Mouse (Mus musculus): ENCODE measurements at regions not wholly inside any gene's neighbourhood (a gene's known extent, or its start where the extent isn't known, plus 50 kb on each side); places are given as distances from the start of the nearest gene placed in this dataset.

GRCm38 (mm10) chr7:136088785-136089184 is 372.6 kb upstream of the Mki67 start:
- no peak for DNase-seq (ENCODE audit: low read depth, low spot score)

GRCm38 (mm10) chr7:136094681-136095360 is 378.7 kb upstream of the Mki67 start:
- DNase-seq (ENCODE audit: low read depth, low spot score) = no peak

GRCm38 (mm10) chr7:136104021-136104420 is 387.9 kb upstream of the Mki67 start:
- DNase-seq (ENCODE audit: low read depth, low spot score) = no peak

GRCm38 (mm10) chr7:136112163-136112562 is 396.0 kb upstream of the Mki67 start:
- DNase-seq (ENCODE audit: low read depth, low spot score) = no peak

GRCm38 (mm10) chr7:136120930-136121329 is 404.8 kb upstream of the Mki67 start:
- DNase-seq (ENCODE audit: low read depth, low spot score) = peak; percentile 70

- DNase-seq (ENCODE audit: low read depth, low spot score) = peak; percentile 43
Observed at GRCm38 (mm10) chr7:136121406-136121805, 405.2 kb upstream of the Mki67 start.

- no peak for DNase-seq (ENCODE audit: low read depth, low spot score)
Observed at GRCm38 (mm10) chr7:136124786-136125185, 408.6 kb upstream of the Mki67 start.

- DNase-seq (ENCODE audit: low read depth, low spot score) = no peak
Observed at GRCm38 (mm10) chr7:136126393-136126792, 410.2 kb upstream of the Mki67 start.

GRCm38 (mm10) chr7:136127576-136127975 is 411.4 kb upstream of the Mki67 start:
- no peak for DNase-seq (ENCODE audit: low read depth, low spot score)

- DNase-seq (ENCODE audit: low read depth, low spot score) = no peak
Observed at GRCm38 (mm10) chr7:136129721-136130123, 413.6 kb upstream of the Mki67 start.

GRCm38 (mm10) chr7:136130666-136131239 is 414.6 kb upstream of the Mki67 start:
- no peak for DNase-seq (ENCODE audit: low read depth, low spot score)

- DNase-seq (ENCODE audit: low read depth, low spot score) = no peak
Observed at GRCm38 (mm10) chr7:136132976-136133375, 416.8 kb upstream of the Mki67 start.

- DNase-seq (ENCODE audit: low read depth, low spot score) = no peak
Observed at GRCm38 (mm10) chr7:136136666-136137065, 420.5 kb upstream of the Mki67 start.

- no peak for DNase-seq (ENCODE audit: low read depth, low spot score)
Observed at GRCm38 (mm10) chr7:136137341-136137740, 421.2 kb upstream of the Mki67 start.

GRCm38 (mm10) chr7:136137831-136138602 is 421.9 kb upstream of the Mki67 start:
- no peak for DNase-seq (ENCODE audit: low read depth, low spot score)

- DNase-seq (ENCODE audit: low read depth, low spot score) = no peak
Observed at GRCm38 (mm10) chr7:136142832-136143231, 426.7 kb upstream of the Mki67 start.

- DNase-seq (ENCODE audit: low read depth, low spot score) = no peak
Observed at GRCm38 (mm10) chr7:136150196-136150595, 434.0 kb upstream of the Mki67 start.

GRCm38 (mm10) chr7:136151301-136151930 is 435.3 kb upstream of the Mki67 start:
- peak; percentile 57 for DNase-seq (ENCODE audit: low read depth, low spot score)

- peak; percentile 80 for DNase-seq (ENCODE audit: low read depth, low spot score)
Observed at GRCm38 (mm10) chr7:136152470-136152869, 436.3 kb upstream of the Mki67 start.

GRCm38 (mm10) chr7:136153621-136154020 is 437.5 kb upstream of the Mki67 start:
- DNase-seq (ENCODE audit: low read depth, low spot score) = no peak

GRCm38 (mm10) chr7:136159136-136159535 is 443.0 kb upstream of the Mki67 start:
- peak; percentile 70 for DNase-seq (ENCODE audit: low read depth, low spot score)

GRCm38 (mm10) chr7:136161526-136161925 is 445.4 kb upstream of the Mki67 start:
- no peak for DNase-seq (ENCODE audit: low read depth, low spot score)

All from forelimb bud, embryonic 11.5 days (tissue).